Mouse (Mus musculus): ENCODE measurements at regions not wholly inside any gene's neighbourhood (a gene's known extent, or its start where the extent isn't known, plus 50 kb on each side); places are given as distances from the start of the nearest gene placed in this dataset.

GRCm38 (mm10) chrX:21293666-21294065, 118.2 kb upstream of the Gm21876 start:
- no peak for DNase-seq (ENCODE audit: low spot score)

GRCm38 (mm10) chrX:21295460-21295859, 120.0 kb upstream of the Gm21876 start:
- no peak for DNase-seq (ENCODE audit: low spot score)

GRCm38 (mm10) chrX:21297349-21297748, 121.9 kb upstream of the Gm21876 start:
- no peak for DNase-seq (ENCODE audit: low spot score)

- DNase-seq (ENCODE audit: low spot score), result no peak
Measured at GRCm38 (mm10) chrX:21334499-21335032, 149.8 kb upstream of the Agtr2 start.

- no peak for DNase-seq (ENCODE audit: low spot score)
Measured at GRCm38 (mm10) chrX:21344397-21344796, 139.9 kb upstream of the Agtr2 start.

GRCm38 (mm10) chrX:21350503-21350902, 133.8 kb upstream of the Agtr2 start:
- no peak for DNase-seq (ENCODE audit: low spot score)

- DNase-seq (ENCODE audit: low spot score), result no peak
Measured at GRCm38 (mm10) chrX:21352350-21352749, 132.0 kb upstream of the Agtr2 start.

- peak; percentile 25 for DNase-seq (ENCODE audit: low spot score)
Measured at GRCm38 (mm10) chrX:21360771-21361667, 123.3 kb upstream of the Agtr2 start.

- no peak for DNase-seq (ENCODE audit: low spot score)
Measured at GRCm38 (mm10) chrX:21385221-21385620, 99.1 kb upstream of the Agtr2 start.

GRCm38 (mm10) chrX:21389992-21390391, 94.4 kb upstream of the Agtr2 start:
- no peak for DNase-seq (ENCODE audit: low spot score)

- no peak for DNase-seq (ENCODE audit: low spot score)
Measured at GRCm38 (mm10) chrX:21393212-21393611, 91.1 kb upstream of the Agtr2 start.

- DNase-seq (ENCODE audit: low spot score), result no peak
Measured at GRCm38 (mm10) chrX:21424797-21425196, 59.5 kb upstream of the Agtr2 start.

GRCm38 (mm10) chrX:21428081-21428480, 56.3 kb upstream of the Agtr2 start:
- no peak for DNase-seq (ENCODE audit: low spot score)

GRCm38 (mm10) chrX:21433501-21433900, 50.8 kb upstream of the Agtr2 start:
- DNase-seq (ENCODE audit: low spot score), result no peak
